Mouse (Mus musculus): ENCODE results near the gene Polr1a.

Gene Polr1a

DNA sequence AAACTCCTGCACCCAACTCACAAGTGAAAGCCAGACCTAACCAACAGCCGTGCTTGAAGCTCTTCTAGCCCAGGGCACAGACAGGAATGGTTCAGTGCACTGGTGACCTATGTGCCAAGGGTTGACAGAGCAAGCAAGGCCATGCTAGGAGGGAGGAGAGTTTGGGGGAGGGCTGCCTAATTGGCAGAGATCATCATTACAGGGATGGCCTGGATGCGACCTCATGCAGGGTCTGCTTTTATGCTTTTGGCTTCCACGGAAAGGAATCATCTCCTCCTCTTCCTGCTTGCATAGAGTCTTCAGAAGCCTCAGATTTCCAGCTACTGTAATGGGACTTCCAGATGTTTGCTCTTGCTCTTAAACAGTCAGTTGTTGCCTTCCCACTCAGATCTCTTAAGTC, 40.9 kb downstream of the Polr1a start:
- in situ Hi-C loops (cut with MboI) = no loop called here

DNA sequence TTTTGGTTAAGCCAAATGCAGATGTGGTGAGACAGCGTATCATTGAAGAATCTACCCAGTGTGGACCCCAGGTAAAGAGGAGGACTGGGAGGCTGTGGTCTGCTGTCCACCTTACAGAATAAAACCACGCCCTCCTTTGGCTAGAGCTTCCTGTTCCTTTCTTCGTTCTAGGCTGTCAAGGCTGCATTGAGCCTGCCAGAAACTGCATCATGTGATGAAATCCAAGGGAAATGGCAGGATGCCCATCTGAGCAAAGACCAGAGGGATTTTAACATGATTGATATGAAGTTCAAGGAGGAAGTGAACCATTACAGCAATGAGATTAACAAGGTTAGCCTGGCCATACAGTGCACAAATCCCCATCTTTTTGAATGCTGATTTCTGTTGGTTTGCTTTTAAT, 41.7 kb downstream of the Polr1a start:
- in situ Hi-C loops (cut with MboI) = no loop called here

DNA sequence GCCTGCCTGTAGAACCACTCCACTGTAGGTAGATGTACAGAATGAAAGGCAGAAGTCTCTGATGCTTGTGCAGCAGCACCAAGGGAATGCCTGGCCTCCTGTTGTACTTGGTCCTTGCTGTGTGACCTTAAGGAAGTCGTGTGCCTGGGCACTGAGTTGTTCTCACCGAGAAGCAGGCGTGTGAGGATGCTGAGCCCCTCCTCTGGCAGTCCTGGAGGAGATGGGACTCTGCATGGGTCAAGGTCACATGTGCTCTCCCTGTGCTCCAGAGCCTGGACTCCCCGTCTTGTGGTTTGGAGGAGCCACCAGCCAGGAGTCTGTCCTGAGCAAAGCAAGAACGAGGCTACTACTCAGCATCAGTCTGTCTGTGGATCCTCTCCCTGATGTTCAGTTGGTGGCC, 42.3 kb downstream of the Polr1a start:
- in situ Hi-C loops (cut with MboI) = no loop called here

DNA sequence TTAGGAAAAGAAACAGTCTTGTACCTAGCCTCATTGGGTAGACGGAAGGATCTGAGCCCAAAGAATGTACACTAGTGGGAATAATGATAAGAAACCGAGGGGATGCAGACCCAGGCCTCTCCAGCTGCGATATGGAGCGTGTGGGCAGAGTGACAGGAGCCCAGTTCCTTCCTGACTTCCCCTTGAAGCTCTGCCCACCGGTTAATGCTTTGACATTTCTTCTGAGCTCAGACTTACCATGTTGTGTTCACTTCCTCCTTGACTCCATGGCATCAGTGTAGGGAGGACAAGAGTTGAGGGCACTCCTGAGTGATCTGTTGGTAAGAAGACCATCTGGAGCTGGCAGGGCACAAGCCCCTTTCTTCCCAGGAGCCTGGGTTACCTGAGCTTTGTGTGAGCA, 53.3 kb downstream of the Polr1a start:
- in situ Hi-C loops (cut with MboI) = no loop called here

DNA sequence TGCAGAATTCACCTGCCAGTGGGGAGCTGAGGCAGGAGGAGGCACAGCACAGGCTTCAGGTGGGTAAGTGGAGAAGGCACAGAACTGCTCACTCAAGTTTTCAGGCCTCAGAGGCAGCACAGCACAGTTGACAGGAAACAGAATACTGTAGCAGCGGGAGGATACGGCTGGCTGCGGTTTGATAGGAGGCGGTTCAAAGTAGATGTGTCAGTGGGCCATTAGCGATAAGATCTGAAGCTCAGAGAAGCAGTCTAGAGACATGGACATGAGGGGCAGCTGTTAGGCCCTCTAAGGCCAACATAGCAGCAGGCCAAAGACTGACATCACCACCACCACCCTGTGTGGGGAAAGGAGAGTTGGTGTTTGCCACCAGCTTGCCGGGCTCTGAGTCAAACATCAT, 53.9 kb downstream of the Polr1a start:
- in situ Hi-C loops (cut with MboI) = no loop called here

DNA sequence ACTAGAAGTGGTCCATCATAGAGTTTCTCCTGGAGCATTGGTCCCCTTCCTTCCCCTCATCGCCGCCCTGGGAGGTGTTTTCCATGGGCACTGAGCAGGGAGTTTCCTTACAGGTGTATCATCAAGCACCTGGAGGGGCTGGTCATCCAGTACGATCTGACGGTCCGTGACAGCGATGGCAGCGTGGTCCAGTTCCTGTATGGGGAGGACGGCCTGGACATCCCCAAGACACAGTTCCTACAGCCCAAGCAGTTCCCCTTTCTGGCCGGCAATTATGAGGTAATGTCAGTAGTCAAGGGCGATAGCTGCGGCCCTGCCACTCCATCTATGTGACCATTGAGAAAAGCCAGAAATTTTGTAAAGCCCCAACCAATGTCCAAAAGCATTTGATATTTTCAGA, 54.7 kb downstream of the Polr1a start:
- in situ Hi-C loops (cut with MboI) = no loop called here

DNA sequence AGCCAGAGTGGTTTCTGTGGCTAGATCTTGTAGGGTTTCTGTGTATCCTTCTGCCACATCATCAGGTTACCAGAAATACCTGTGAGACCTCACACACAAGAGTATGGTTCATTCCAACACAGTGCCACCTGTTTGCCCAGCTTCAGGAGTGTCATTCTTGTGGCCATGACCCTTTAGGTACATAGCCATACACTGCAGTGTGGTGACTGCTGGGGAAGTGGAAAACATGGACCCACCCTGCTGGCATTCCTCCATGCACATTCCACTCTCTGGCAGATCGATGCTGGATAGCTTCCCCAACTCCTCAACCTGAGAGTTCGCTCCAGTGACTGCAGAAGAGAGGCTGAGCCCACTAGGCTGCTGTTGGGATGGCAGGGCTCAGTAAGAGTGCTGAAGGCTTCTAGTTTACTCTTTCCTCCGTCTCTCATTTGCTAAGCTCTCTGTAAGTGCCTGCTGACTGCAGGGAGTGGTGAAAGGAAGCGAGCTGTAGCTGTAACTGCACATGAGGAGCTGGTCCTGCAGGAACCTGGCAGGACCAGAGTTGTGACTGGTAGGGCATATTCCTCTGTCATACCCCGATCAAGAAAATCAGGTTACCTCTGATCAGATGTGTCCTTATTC, 57.9 kb downstream of the Polr1a start:
- in situ Hi-C loops (cut with MboI) = no loop called here

DNA sequence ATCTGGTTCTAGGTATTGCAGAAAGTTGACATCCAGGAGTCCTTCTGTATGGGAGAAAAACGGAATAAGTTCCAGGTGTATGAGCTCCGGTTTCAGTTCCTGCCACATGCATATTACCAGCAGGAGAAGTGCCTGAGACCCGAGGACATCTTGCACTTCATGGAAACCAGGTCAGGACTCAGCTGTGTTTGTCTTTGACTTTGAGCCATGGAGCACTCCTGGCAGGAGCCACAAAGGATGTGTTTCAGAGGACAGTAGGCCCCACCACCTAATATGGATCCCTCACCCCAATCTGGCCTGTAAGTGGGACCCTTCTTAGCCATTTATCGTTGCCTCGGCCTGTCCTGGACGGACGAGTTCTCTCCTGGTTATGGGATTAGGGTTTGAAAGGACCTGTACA, 59.0 kb downstream of the Polr1a start:
- in situ Hi-C loops (cut with MboI) = no loop called here

DNA sequence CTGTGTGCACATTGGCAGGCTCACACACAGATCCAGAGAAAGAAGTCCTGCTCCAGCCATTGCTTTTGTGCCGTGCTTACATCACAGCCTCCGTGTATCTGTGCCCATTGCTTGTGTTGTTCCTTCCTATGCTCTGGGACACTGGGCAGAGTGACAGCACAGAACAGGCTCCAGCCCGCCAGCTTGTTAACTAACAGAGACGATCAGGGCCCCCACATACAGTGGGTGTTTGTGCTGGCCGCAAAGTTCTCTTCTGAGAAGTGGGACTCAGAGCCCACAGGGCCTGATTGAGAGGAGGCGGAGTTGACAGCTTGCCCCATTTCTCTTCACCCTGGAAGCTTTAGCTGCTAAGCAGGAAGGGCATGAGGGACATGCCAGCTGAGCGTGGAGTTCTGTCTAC, 60.6 kb downstream of the Polr1a start:
- in situ Hi-C loops (cut with MboI) = no loop called here

DNA sequence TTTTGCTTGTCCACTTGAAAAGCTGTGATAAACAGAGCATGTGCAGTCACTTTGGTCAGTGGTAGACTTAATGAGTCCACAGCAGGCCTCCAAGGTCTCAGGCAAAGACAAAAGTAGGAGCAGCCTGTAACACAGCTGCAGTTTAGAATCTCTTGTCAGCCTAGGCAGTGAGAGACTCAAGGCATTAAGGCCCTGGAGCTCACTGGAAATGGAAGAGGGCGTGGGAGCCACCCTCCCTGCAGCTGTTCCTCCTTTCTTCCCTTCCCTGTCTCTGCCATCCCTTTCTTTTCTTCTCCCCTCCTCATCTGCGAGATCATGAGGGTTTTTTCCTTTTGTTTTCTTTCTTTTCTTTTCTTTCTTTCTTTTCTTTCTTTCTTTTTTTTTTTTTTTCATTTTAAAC, 61.3 kb downstream of the Polr1a start:
- in situ Hi-C loops (cut with MboI) = no loop called here

DNA sequence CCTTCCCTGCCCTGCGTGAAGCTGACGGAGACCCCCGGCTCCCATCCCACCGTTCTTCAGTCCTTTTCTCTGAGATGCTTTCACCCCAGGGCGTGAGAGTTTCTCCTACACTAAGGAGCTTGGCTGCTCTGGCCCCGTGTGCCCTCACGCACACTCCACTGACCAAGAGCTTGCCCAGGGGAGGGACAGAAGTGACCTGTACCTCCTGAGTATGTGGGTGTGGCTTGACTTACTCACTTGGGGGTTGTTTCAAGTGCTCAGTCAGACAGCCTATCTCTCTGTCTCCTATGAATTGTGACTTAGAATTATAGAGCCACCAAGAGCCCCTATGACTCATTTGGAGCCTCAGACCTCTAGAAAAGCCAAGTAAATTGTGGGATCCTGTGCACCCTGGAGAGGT, 67.7 kb downstream of the Polr1a start:
- in situ Hi-C loops (cut with MboI) = no loop called here

DNA sequence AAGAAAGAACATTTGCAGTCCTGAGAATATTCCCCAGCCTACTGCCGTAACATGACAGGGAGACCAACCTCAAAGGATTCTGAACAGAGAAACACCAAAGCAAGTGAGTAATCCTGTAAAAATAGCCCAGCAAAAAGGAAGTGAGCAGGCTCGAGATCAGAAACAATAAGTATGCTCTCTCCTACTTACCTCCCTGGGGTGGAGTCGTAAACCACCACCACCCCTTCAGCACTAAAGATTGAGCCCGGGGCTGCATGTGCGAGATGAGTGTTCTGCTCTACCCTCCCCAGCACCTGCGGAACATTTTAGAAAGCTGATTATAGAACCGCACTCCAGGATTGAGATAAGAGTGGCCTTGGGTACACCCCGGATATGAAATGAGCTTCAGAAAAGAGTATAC, 71.3 kb downstream of the Polr1a start:
- in situ Hi-C loops (cut with MboI) = no loop called here

DNA sequence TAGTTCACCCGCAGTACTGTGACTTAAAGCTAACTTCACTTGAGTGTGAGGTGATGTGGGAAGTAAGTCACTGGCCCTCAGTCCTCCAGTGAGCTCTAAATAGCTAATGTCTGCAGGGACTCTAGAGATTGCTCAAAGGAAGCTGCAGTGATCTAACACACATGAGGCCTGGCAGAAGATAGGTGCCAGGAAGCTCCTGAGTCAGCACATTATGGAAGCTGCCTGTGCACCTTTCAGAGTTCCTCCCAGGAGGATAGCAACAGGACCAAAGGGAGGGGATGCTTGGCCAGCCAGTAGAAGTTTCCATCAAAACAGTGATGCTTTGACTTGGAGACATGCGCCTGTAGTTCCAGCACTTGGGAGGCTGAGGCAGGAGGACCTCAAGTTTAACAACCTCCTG, 71.7 kb downstream of the Polr1a start:
- in situ Hi-C loops (cut with MboI) = no loop called here

DNA sequence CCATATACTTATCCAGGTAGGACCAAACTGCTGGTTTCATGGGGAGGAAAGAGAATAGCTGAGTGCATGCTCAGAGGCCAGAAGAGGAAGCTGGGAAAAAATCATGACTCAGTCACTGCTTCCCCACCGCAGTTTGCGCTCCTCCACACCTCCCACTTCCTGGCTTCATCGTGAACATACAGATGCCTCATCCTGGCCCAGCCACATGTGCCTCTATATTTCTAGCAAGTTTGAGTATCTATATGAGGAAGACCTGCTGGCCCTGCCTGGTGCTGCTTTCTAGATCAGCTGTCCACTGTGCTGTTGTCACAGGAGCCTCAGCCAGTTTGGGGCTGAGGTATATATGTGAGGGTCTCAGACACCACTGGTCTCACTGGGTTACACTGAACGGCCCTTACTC, 72.6 kb downstream of the Polr1a start:
- in situ Hi-C loops (cut with MboI) = no loop called here

DNA sequence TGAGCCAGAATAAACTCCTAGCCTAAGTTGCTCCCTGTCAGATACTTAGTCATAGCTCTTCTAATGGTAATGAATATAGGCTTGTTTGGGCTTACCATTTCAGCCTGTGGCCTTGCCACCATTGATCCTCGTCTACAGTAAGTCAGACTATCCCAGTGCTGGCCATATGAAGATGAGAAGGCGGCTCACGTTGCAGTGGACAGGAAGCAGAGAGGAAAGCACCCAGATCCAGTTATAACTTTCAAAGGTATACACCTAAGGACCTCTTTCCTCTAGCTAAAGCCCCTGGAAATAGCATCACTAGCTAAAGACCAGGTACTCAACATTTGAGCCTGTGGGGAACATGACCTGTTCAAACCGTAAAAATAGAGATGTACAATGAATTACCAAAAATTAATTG, 77.1 kb downstream of the Polr1a start:
- in situ Hi-C loops (cut with MboI) = no loop called here

DNA sequence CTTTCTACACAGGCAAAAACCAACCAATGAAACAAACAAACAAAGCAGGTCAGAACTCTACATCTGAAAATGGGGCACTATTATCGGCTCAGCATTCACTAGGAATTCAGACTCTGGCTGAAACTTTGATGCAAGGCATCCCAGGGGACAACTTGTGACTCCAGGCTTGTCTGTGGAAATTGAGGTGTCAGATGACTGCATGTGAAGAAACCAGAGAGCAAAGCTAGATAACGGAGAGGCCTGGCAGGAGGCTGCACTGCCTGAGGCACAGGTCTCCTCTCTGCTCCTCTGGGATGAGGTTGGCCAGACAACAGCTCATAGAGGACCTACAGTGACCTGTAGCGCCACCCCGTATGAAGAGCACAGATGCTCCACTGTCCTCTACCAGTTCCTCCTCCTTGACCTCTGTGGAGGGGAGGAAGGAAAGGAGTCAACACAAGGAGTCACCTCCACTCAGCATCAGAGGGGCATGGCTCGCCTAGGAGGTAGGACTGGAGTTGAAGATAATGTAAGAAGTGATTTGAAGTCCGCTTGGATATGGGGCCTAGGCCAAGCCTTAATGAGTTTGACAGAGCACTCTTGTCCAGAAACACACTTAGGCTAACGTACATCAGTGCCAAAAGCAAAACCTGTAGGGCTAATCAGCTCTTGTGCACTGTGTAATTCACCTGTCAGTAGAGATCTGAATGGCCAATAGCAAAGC, 78.8 kb downstream of the Polr1a start:
- in situ Hi-C loops (cut with MboI) = no loop called here

DNA sequence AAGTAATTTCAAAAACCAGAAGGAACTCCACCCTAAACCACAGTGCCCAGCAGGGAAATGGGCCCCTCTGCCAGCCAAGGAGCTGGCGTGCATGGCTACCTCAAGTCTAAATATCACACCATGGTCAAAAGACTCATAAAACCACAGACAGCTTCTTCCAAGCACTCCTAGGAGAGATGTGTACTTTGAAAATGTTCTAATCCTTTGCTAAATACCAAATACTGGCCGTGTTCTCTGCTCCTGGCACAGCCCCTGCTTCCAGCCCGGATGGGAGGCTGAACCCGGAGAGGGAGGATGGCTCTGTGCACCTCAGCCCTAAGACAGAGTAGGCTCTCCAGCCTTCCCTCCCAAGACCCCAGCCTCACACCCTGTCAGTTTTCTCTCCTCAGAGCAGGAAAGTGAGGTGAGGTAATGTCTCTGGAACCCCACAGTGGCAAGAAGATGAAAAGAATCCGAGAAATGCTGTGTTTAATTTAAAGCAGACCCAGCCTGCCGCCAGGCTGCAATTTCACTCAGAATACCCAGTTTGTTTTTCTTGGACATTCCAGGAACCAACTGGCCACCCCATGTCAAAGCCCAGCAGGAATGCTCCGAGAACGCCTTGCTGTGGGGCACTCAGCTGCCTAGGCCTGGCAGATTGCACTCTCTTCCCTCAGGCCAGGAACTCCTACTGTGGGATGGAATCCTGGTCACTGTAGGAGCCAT, 80.9 kb downstream of the Polr1a start:
- in situ Hi-C loops (cut with MboI) = no loop called here

DNA sequence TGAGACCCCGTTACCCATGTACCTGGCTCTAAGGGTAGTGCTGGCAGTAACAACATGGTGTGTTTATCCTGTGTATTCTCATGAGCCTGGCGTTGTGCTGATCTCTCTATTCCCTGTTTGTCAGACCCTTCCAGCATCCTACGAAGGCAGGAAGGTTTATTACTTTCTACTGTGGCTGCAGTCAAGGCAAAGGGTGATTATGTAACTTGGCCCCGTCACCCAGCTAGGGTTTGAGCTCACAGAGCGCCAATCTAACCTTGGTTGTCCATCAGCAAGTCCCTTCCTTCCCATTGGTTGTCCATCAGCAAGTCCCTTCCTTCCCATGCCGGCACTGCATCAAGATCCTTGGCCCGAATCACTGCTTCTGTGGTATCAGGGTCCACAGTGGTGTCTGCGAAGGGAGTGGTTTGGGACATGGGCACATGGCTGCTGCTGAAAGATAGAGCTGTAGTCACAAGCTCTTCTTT, 81.6 kb downstream of the Polr1a start:
- in situ Hi-C loops (cut with MboI) = no loop called here

DNA sequence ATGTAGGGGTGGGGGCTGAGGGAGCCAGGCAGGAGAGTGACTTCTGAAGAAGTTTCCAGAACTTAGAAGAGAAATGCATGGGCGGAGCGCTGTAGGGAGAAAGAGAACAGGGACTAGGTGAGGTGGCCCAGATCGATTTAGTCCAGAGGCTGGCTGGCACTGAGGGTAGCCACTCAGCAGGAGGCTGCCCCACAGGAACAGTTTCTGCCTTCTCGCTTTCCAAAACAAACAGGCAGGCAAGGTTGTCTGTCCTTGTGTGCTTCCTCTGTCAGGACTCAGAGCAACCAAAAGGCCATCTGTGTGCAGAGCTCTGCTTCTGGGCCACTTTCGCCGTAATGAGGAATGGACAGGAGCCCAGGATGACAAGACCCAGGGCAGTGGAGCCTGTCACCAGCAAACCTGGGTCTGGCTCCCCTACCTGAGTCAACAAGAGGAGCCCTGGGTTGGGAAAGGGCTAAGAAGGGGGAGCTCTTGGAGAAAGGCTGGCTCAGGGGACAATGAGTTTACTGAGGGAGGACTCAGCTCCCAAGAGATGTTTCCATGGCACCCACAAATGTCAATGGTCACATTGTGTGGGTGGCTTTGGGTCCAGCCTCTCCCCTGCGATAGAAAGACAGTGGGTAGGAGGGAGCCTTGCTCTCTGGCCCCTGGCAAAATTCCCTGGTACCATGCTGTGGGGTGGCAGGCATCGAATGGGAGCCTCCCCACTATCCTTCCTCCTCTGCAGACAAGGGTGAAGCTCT, 82.5 kb downstream of the Polr1a start:
- in situ Hi-C loops (cut with MboI) = no loop called here

DNA sequence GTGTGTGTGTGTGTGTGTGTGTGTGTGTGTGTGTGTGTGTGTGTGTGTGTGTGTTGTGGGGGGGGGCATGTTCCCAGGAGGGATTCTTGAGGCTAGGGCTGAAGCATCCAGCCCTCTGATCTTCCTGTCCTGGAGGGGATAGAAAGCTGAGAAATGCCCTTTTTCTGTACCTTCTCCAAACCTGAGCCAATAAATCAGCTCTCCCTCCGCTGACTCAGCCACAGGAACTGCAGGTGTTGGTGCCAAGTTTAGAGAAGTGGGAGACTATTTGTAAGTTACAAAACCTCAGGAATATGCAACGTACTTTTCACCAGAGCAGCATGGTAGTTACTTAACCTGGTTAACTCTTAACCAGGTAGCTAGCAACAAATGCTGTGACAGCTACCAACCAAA, 83.1 kb downstream of the Polr1a start:
- in situ Hi-C loops (cut with MboI) = no loop called here

DNA sequence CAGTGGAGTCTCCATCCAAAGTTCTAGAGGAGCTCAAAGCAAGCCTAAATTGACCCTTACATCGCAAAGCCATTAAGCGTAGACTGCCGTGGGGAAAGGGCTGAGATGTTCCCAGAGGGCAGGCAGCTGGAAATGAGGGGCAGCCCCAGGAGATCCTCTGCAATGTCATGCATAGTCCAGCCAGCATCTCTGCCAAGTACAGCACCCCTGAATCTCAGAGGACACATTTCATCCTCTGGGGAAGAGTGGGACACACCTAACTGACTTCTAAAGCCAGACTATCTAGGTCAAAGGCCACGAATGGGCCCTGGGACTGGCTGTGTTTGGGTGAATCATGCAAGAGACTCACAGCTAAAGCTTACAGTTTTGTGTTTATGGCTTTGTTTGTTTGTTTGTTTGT, 85.2 kb downstream of the Polr1a start:
- in situ Hi-C loops (cut with MboI) = no loop called here

DNA sequence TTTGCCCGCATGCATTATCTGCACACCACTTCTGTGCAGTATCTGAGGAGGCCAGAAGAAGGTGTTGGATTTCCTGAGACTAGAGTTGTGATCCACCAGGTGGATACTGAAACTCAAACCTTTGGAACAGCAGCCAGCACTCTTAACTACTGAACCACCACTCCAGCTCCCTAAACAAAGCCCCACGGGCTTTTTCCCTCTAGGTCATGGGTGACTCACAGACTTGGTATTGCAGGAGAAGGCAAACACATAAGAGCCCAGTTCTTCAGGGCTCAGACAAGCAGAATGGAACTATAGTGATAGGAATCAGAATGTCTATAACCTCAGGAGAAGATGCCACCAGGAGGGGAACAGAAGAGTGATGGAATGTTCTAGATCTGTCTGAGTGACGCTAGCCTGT, 86.2 kb downstream of the Polr1a start:
- in situ Hi-C loops (cut with MboI) = no loop called here

DNA sequence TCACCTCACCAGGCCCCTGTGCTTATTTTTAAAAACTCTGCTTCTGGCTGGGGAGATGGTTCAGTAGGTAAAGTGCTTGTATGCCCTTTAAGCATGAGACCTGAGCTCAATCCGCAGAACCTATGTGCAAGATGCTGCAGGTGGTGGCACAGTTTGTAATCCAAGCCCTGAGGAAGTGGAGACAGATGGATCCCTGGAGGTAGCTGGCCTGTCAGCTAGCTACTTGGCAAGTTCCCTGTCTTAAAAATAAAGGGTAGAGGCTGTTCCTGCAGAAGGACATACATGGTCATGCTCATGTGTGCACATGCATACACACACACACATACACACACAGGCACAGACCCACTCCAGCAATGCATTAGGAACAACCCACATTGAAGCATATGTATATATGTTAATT, 88.4 kb downstream of the Polr1a start:
- in situ Hi-C loops (cut with MboI) = no loop called here
